Mouse (Mus musculus) brain, embryonic 14.5 days (tissue): ENCODE measurements around the gene Icosl. TPM values are rescaled to one million over a fixed set of nuclear protein-coding genes. Genes with fewer than 3 reads are reported as not detected.

ENCODE experiments used
- DNase-seq: peaks from one replicate; pipeline ENCODE4 v3.0.0-alpha.2; 2011; ENCODE audit warnings: low read depth
- CTCF ChIP-seq: fragments of 200-500 bp; IDR thresholded peaks from 2 replicates; pipeline ENCODE4 v1.5.1; 2012; ENCODE audit warnings: inconsistent platforms, mild to moderate bottlenecking, moderate library complexity, borderline replicate concordance; ENCODE audit not compliant: insufficient read depth, insufficient read length; ENCODE audit errors: extremely low read depth
- POLR2A ChIP-seq: fragments of 200-500 bp; IDR thresholded peaks from 2 replicates; pipeline ENCODE4 v1.6.1; 2012; ENCODE audit warnings: mild to moderate bottlenecking, inconsistent platforms, borderline replicate concordance; ENCODE audit not compliant: poor library complexity, insufficient read depth, insufficient read length, severe bottlenecking; ENCODE audit errors: extremely low read depth
- polyA plus RNA-seq: library from polyadenylated mRNA; depleted of rRNA; stranded (reverse); fragments of >200 nt; gene quantifications from 2 replicates; pipeline ENCODE4 v1.2.3, GENCODE M21; 2012

The Icosl gene
- polyA plus RNA-seq, 1 experiment: 1.2 TPM

GRCm38 (mm10) chr10:78054633-78055565 lies 14.2 kb upstream of the Icosl start:
- no peak for DNase-seq
- no peak for TF ChIP-seq CTCF
- TF ChIP-seq POLR2A: no peak

DNA sequence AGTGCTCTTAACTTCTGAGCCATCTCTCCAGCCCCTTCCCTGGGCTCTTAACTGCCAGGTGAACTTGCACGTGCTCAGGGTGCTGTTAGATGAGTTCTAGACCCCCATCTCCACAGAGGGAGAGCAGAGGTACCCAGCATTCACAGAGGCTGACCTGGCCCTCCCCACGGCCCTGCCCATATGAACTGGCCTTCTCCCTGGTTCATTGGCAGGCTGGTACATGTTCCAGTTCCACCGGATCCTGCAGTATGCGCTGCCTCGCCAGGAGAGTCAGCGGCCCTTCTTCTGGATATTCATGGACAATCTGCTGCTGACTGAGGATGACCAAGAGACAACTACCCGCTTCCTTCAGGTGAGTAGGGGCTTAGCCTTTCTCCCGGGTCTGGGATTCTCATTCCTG lies 12.0 kb upstream of the Icosl start:
- TF ChIP-seq CTCF (no peak), POLR2A (no peak)
- DNase-seq: no peak

- TF ChIP-seq CTCF (no peak), POLR2A (no peak)
These were observed 6.0 kb upstream of the Icosl start for GRCm38 (mm10) chr10:78063122-78063521.

DNA sequence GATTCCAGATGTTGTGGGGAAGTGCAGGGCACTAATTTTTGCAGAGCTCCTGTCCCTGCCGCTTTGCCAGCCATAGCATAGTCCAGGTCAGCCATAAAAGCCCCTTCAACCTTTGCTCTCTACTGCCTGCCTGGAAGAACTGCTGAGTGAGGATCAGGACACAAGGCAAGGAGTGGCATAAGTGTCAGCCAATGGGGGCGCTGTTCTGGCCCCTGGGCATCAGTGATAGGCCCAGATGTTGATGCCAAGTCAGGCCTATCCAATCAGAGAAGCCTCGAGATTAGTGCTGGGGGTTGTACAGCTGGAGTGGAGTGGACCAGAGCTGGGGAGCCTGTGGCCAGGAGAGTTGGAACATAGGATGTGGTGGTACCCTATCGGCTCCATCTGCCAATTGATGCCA lies 1.9 kb upstream of the Icosl start:
- DNase-seq: peak; percentile 13
- no peak for TF ChIP-seq CTCF
- TF ChIP-seq POLR2A: no peak

More at GRCm38 (mm10) chr10:78063122-78063521, 6.0 kb upstream of the Icosl start:
- DNase-seq: no peak

GRCm38 (mm10) chr10:78068541-78068940 lies 561 bp upstream of the Icosl start:
- DNase-seq: peak; percentile 4
- TF ChIP-seq CTCF (no peak), POLR2A (no peak)

- DNase-seq: no peak
- no peak for TF ChIP-seq CTCF
- no peak for TF ChIP-seq POLR2A
These were observed 5.0 kb downstream of the Icosl start for GRCm38 (mm10) chr10:78074151-78074550.

DNA sequence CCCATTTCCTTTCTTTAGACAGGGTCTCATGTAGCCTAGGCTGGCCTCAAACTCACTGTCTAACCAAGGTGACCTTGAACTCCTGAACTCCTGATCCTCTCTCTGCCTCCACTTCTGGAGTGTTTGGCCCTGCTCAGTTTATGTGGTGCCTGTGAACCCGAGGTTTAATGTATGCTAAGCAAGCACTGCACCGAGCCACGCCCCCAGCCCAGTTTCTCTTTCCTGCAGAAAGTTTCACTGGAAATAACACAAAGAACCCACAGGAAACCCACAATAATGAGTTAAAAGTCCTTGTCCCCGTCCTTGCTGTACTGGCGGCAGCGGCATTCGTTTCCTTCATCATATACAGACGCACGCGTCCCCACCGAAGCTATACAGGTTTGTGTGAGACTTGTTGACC lies 5.9 kb downstream of the Icosl start:
- no peak for TF ChIP-seq CTCF
- TF ChIP-seq POLR2A: no peak
- no peak for DNase-seq

- no peak for DNase-seq
- TF ChIP-seq CTCF (no peak), POLR2A (no peak)
These were observed 8.8 kb downstream of the Icosl start for GRCm38 (mm10) chr10:78077862-78078261.

GRCm38 (mm10) chr10:78078276-78078675 lies 9.2 kb downstream of the Icosl start:
- TF ChIP-seq POLR2A (no peak), CTCF (no peak)
- DNase-seq: no peak

DNA sequence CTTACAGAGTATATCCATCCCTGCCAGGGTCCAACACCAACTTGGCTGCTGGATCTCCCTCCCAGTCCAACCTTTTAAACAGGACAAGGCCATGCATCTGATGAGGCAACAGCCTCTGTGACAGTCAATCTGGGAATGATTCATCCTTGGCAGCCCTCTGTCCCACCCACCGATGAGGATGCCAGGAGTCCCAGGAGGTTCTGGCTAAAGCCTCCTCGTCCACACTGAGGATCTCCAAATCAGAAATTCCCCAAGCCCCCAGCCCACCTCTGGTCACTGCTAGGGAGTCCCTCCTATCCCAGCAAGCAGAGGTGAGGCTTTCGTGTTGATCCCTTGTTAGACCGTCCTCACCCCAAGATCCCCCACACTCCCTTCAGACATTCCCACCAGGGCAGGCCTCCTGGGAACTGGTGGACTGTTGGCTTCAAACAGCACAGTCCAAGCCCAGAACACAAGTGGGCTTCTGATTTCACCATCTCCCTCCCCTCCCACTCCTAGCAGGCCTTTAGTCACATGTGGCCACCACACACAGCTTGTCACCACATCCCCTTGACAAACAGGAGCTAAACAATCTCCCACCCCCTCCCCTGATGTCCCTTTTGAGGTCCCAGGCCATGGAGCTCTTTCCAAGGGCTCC lies 11.0 kb downstream of the Icosl start:
- no peak for TF ChIP-seq CTCF
- no peak for TF ChIP-seq POLR2A

DNA sequence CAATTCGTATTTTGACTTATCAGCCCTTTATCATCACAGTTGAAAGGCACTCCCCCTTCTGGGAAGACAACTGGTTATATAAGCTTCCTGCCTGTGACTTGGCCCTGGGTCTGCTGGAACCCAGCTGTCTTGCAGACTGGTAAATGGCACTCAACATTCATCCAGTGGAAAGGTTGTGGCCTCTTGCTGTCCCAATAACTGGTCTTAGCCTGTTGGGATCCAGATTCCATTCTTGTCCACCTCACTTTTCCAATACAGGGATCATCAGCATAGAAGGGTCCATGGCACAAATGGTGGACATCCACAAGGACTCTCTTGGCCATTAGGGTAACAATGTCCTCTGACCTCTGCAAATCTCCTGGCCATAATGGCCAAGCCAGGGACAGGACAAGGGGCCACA lies 15.0 kb downstream of the Icosl start:
- no peak for DNase-seq

More for the DNA sequence above, 11.0 kb downstream of the Icosl start:
- no peak for DNase-seq

DNA sequence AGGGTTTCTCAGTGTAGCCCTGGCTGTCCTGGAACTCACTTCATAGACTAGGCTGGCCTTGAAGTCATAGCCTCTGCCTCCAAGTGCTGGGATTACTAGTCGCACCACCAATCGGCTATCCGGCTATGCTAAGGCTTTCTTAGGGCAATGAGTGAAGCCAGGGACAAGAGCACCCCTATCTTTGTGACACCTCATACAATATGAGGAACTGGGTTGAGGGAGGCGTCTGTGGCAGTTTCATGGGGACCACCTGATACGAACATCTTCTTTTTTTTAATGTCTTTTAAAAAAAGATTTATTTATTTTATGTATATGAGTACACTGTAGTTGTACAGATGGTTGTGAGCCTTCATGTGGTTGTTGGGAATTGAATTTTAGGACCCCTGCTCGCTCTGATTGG lies 16.6 kb downstream of the Icosl start:
- TF ChIP-seq POLR2A (no peak), CTCF (no peak)
- DNase-seq: no peak

More for the DNA sequence above, 15.0 kb downstream of the Icosl start:
- no peak for TF ChIP-seq CTCF
- no peak for TF ChIP-seq POLR2A
